Mouse (Mus musculus) heart, adult 18-20 months (tissue): ENCODE data around the gene Rabac1. TPM values are rescaled to one million over a fixed set of nuclear protein-coding genes. Genes with fewer than 3 reads are reported as not detected.

Experiments used
- DNase-seq, 2 experiments: peaks; one replicate each; pipeline ENCODE4 v3.0.0; 2021 to 2022; ENCODE audit warnings: mixed read lengths in 1 of 2
- total RNA-seq, 2 experiments: library from RNA; stranded (reverse); gene quantifications; 2 replicates each; pipeline ENCODE4 v1.2.3; 2021

Rabac1 gene
- total RNA-seq, 2 experiments from 2014 or later, result 337 to 347 TPM

DNA sequence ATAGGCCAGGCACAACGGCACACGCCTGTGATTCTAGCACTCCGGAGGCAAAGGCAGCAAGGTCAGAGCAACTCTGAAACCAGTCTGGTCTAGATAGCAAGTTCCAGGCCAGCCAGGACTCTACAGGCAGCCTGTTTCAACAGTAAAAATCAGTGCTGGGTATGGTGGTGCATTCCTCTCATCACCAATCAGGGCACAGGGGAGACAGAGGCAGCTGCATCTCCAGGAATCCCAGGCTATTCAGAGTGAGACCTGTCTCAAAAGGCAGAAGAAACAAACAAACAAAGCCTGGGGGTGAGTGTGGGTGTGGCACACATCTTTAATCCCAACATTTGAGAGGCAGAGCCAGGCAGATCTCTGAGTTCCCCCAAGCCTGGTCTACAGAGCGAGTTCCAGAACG is 10.8 kb upstream of the Rabac1 start:
- no peak for DNase-seq

DNA sequence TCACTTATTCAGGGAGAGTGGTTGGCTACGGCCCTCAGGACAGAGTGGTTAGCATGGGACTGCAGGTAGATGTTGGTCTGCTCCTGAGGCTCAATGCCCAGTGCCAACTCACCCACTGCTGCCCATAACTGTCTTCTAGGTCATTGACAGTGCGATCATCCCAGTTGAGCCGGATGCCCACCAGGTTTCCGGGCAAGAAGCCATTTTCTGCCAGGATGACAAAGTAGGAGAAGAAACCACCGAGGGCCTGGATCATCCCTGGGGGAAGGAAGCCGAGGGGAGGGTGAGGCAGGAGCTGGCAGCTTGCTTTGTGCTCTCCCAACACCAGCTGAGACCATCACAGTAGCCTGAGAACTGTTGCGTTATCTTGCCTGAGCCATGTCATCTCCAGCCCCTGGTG is 7.9 kb upstream of the Rabac1 start:
- no peak for DNase-seq

DNA sequence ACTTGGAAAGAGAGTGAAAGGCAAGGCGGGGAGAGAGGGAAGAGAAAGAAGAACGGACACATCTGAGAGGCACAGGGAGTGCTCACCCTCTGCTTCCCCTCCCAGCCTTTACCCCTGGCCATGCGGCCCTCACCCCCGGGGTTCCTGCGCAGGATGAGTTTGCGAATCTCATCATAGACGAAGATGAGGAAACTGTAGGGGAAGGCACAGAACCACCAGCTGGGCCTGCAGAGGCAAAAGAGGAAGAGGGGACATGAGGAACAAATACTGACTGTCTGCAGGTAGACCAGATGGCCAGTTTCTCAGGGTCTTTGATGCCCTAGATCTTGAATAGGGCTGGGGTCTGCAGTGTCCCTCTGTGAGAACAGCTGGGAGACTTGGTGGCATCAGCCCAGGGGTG is 6.2 kb upstream of the Rabac1 start:
- DNase-seq, result no peak

DNA sequence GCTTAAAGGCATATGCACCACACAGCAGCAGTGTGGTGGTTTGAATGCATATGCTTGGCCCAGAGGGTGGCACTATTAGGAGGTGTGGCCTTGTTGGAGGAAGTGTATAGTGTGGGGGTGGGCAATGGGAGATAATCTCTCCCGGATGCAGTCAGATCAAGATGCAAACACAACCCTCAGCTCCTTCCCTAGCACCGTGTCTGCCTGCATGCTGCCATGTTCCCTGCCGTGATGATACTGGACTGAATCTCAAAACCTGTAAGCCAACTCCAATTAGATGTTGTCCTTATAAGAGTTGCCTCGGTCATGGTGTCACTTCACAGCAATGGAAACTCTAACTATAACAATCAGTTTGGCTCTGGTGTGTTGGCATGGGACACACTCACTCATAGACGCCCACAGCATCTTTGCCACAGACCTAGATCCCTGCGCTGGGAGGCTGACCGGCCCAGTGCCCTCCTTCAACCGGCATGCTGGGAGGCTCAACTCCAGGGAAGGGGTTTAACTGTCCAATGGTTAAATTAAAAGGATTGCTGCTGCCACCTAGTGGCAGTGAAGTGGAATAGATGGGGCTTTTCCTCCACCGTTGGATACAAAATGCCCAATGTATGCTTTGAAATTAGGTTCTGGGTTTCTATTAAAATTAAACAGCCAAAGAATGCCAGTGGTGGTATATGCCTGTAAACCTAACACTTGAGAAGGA is 2.5 kb upstream of the Rabac1 start:
- DNase-seq, result peak; percentile 27 to 53

DNA sequence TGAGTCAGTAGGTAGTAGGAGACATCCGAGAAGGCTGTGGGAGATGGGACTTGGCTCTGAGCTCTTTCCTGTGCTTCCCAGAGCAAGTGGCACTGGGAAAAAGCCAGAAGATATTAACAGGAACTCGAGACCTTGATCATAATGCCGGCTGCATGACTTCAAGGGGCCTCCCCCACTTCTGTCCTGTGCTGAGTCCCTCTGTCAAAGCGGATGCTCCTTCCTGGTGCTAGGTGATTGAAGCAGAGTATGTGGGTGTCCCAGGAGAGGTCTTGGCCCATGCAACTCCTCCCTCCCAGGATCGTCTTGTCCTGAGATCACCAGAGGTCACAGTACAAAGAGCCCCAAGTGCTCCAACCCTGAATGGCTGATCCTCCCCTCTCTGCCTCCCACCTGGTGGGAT is 1.3 kb upstream of the Rabac1 start:
- DNase-seq, result no peak

DNA sequence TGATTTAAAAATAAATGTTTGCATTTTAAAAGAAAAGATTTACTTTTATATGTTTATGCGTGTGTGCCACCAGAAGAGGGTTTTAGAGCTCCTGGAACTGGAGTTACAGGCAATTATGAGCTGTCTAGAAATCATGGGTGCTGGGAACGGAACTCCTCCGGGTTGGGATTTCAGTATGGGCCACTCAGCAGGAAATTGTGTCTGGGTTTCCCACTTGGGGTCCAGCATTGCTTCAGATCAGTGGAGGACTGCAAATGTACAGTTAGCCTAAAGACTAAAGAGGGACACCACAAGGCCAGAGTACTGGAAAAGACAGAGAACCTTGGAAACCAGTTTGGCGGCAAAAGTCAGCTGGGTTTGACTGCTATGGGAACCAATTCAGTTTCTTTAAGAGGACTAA is 654 bp upstream of the Rabac1 start:
- no peak for DNase-seq

DNA sequence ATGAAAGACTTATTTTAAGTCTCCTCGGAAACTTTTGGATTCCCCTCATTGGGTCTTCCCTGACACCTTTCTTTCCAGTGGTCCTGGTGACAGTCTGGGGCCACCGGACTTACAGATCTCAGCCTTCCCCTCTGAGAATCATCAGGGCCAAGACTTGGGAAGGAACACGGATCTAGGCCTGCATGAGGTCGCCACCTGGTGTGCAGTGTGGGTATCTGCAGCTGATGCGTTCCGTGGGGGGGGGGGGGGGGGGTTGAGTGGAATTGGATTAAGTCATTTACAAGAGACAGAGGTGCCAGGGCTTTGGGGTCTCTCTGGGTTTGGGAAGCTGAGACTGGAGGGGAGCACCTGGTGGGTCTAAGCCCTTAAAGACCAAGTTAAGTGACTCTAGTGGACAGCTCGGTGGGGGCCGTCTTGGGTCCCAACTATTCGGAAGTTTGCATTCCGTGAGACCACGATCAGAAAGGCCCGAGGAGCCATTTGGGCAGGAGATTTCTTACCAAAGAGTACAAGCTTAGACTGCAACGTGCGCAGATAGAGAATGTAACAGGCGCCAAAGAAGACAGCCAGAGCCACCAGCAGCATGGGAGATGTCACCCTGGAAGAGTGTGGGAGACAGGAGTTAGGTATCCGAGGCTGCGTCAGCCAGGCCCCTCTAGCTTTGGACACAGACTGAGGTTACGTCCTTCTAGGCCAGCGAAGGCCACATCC is 1.1 kb downstream of the Rabac1 start:
- peak; percentile 45 to 60 for DNase-seq

DNA sequence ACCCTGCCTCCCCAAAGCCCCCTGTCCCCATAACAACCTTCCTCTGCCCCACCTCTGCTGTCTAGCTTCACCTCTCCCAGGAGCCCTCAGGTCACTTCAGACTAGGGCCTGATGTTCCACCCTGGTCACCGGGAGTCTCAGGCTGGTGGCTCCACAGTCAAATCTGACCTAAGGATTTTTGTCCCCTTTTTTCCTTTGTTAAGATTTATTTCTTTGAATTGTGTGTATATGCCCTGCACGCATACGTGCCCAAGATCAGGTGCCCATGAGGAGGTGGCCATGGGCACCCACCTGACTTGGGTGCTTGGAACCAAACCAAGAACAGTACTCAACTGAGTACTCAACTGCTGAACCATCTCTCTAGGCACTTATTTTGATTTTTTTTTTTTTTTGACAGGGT is 2.2 kb downstream of the Rabac1 start:
- DNase-seq, result no peak

DNA sequence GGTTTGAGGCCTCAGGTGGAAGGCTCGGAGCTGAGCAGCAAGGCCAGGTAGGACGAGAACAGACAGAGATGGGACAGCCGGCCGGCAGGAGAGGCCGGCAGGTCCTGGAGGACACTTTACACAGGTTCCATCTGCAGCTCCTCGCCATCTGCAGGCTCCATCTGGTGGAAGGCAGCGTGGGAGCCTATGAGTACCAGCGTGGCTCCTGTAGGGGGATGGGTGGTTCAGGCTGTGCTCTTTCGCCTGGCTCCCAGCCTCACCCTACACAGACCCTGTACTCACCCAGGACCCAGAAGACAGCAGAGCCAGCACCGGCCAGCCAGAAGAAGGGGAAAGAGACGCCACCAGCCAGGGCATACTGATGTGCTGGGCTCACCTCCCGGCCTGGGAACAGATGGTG is 2.7 kb downstream of the Rabac1 start:
- DNase-seq, result no peak

DNA sequence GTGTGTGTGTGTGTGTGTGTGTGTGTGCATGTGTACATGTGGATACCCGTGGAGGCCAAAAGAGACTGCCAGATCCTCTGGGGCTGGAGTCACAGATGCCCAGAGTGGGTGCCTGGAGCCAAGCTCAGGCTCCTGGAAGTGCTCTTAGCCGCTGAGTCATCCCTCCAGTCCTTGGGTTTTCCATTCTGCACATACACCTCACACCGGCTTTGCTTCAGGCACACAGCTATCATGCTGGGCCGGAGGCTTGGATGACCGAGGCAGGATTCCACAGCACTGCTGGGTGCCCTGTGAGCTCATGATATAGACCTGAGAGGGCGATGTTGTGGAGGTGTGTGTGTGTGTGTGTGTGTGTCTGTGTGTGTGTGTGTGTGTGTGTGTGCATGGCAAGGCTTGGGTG is 4.1 kb downstream of the Rabac1 start:
- DNase-seq, result no peak

DNA sequence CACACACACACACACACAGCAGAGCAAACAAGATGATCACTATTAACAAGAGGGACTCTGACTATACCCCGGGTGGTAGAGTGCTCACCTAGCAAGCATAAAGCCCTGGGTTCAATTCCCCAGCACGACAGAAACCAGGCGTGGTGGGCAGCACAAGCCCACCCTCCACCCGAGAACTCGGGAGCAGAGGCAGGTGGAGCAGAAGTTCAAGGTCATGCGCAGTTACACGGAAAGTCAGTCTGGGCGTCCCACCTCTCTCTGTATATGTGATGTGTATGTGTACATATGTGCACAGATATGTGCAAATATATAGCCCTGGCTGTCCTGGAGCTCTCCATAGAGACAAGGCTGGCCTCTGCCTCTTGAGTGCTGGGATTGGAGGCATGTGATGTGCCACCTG is 4.6 kb downstream of the Rabac1 start:
- DNase-seq, result no peak

DNA sequence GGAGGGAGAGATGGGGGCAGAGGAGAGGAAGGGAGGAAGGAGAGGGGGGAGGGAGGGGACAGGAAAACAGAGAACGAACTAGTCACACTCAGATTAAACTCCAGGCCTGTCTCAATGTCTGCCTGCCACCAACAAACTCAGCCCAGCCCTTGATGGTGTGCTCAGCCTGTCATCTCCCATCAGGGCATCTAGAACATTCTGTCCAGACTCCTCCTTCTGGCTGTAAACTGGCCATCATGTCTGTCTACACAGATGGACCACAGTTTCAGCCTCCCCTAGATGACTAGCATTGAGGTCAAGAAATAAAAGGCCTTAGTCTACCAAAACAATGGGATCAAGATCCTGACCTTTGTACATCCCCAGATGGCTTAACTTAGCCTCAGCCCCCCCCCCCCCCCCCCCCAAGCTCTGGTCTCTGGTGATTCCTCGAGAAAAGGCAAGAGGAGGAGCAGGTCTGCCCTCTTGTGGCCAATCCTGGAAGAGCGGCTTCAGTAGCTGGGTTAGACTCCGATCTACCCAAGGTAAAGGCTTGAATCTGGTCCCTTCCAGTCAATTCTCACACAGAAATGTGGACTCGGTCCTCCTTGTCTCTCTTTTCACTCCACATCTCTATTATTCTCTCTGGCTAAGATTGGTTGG is 7.5 kb downstream of the Rabac1 start:
- peak; percentile 72 to 90 for DNase-seq

DNA sequence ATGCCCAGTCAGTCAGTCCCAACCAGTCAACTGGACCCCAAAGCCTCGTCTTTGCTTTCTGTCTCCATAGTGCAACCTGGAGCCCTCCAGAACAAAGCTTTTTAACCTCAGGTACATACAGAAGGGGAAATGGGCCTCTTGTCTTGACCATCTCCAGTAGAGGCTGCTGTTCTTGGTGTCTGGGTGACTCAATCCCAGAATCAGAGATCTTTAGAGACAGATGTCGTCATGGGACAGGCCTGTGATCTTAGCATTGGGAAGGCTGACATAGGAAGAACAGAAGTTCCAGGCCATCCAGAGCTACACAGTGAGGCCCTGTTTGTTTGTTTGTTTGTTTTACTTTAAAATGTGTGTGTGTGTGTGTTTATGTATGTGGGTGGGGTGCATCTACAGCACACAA is 8.3 kb downstream of the Rabac1 start:
- no peak for DNase-seq

DNA sequence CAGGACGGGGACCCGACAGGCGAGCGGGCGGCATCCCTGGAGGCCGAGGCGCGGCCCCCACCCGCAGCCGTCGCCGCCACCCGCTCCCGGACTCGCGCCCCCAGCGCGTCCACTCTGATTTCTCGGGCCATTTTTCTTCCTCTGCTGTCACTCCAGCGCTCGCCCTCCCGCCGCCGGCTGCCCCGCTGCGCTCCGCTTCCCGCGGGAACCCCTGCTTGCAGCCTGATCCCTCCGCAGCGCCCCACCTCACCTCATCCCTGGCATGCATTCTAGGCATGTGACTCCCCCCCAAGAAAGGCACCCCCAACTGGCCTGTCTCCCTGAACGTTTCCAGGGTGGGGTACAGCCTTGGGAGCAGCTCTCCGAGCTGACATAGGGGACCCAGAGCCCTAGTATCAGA is 17.3 kb downstream of the Rabac1 start:
- no peak for DNase-seq

DNA sequence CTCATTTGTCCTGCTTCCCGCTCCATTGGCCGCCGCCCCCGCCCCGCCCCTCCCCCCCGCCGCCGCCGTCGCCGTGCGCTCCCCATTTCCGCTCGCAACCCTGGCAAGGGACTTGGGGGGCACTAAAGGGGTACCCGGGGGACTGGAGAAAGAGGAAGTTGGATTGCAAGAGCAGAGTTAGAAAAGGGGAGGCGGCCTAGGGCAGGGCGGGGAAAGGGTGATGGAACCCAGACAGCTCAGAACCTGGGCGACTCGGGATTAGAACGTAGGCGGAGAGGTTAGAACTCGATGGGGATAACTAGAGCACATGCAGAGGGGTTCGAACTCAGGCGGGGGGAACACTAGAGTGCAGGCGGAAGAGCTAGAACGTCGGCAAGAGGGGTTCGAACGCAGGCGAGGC is 18.1 kb downstream of the Rabac1 start:
- DNase-seq, result peak in 1 of 2 experiments; percentile 26

DNA sequence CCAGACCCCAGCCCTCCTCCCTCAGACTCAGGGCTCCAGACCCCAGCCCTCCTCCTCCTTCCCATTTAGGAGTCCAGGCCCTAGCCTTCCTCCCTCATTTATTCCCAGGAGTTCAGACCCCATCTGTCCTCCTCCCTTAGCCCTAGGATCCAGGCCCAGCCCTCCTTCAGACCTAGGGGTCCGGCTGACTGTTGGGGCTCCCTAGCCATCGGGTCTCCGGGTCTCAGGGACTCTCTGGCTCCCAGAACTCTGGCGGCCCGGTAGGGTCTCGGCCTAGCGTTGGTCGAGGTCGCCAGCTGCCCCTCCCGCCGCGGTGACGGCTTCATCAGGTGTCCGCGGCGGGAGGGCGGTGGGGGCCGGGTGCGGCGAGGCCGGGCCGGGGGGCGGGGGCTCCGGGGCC is 18.6 kb downstream of the Rabac1 start:
- no peak for DNase-seq

DNA sequence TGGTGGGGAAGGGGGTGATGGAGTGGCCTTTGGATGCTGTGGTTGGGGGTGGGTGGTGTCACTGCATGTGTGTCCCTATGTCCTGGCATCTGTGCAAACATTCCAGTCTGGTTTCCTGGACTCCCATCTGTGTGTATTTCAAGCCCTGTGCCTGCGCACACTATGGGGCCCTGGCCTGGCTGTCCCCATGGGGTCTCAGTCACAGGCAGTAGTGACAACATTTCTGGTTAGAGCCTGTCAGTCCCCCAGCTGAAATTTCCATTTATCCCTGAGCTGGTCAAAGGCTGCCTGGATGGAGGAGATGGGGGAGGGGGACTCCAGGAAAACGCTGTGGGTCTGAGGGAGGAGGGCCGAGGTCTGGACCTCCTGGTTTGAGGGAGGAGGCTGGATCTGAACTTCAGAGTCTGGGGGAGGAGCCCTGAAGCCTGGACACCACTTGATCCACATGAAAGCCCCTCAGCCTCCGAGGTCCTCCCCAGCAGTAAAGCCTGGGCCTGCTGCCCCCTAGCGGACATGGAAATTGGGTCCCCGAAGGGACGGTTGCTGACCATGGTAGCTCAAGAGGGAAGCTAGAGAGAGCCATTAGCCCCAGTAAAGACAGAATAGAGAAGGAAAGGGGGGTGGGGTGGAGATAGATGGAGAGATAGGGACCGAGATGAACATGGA is 22.5 kb downstream of the Rabac1 start:
- peak; percentile 58 to 82 for DNase-seq

DNA sequence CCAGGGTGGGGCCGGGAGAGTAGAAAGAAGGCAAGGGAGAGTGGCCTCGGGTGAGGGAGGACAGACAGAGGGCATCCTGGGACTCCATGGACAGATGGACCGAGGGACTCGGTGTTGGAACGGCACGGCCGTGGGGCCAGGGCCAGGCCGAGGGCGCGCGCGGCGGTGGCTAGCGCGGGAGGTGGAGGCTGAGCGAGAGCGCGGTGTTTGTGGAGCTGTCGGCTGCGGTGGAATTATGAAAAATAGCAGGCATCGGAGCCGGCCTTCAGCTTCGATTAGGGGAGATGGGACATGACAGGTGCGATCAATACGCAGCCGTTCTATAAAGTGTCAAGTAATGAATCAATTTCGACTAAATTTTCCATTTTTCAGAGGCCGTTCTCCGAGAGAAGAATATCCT is 23.8 kb downstream of the Rabac1 start:
- no peak for DNase-seq

DNA sequence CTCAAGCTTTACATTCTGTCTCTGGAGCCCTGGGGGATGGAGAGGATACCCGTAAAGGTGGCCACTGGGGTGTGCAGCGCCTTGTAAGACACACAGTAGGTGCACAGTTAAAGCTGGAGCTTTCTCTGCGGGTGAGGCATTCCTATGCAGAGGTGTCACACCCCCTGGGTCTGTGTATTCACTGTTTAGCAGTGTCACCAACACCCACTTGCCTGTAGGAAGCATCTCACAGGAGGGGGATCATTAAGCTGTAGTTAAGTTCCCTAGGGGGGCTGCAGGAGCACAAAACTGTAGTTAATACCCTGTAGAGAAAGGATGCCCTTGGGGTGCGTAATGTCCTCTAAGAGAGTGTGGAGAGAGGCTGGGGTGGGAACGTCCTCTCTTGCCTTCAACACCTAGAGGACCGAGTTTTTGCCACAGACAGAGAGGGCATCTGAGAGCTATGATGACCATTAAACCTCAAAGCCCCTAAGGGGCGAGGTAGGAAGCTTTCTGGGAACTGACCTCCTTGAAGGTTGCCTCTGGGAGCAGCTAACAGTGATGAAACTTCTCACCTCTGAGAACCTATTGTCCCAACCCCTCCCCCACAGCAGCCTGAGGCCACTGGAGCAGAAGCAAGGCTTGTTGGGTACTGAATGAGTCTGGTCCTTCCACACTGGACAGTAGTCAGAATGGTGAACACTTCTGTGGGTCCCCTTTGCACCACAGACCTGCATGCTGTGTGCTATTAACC is 25.1 kb downstream of the Rabac1 start:
- DNase-seq, result no peak

DNA sequence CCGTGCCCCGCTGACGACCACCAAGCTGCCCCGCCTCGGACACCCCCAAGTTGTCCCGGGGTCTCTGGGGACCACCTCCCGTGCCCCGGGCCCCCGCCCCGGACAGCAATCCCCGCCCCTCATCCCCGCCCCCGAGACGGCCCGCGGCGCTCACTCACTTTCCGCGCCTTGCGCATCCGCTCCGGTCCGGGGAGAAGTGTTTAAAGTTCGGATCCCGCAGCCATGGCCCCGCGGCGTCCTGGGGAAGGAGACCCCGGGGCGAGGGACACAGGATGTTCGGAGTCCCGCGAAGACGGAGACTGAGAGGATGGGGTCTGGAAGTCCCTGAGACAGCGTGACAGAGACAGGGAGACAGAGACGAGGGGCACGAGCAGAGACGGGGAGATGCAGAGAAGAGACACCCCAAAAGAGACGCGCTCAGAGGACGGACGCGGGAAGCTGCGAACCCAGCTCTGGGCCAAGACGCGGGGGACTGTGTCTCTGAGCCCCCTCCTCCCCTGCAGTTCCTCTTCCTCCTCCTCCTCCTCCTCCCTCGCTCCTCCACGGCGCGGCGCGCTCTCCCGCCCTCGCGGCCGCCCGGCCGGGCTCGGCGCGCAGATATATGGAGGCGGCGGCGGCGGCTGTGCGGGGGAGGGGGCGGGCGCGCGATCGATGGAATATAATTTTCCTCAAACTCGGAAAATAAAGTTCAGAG is 28.1 kb downstream of the Rabac1 start, which contains the start of gene Gm4881:
Gene Gm4881, minus strand, starts transcription at position 238 of the 694 bp plus-strand sequence.
- no peak for DNase-seq

DNA sequence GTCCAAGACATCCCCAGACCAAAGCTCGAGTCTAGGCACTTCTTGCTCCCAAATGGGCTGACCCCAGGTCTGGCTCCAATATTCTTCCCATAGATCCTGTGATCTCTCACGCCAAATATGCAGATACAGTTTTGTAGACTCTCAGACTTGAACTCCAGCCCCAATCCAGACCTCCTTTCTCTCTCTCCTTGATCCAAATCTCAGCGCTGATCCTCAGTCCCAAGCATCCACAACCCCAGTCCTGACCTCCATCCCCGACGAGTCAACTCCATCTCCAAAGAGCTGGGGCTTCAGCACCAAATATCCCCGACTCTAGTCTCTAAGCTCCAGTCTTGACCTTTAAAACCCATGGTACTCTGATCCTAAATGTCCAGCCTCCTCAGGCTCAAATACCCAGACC is 28.9 kb downstream of the Rabac1 start:
- DNase-seq, result no peak

DNA sequence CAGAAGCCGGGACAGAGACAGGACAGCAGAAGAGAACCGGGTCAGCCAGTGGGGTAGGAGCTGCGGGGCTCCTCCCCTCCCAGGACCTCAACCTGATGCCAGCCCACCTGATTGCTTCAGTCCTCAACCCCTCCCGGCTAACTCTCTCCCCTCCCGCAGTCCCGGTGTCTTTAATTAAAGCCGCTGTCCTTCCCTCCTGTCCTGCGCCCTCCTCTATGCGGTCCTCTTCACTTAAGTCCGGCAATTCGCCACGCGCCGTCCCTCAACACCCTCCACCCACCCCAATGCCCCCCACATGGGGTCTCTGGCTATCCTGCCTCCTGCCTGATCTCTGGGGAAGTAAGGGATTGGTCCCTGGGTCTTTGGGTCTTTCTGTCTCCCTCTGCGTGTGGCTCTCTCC is 40.9 kb downstream of the Rabac1 start:
- no peak for DNase-seq
